Mouse (Mus musculus): ENCODE measurements at regions not wholly inside any gene's neighbourhood (a gene's known extent, or its start where the extent isn't known, plus 50 kb on each side); places are given as distances from the start of the nearest gene placed in this dataset.

GRCm38 (mm10) chr4:55686771-55687170 lies 154.5 kb upstream of the Klf4 start:
- TF ChIP-seq CTCF (IDR thresholded peaks at IDR 0.05; ENCODE audit: extremely low read depth, insufficient read depth, low read length) (no peak), POLR2A (IDR thresholded peaks at IDR 0.05; ENCODE audit: extremely low read depth, insufficient read depth, low read length) (no peak)
